Mouse (Mus musculus): ENCODE results near the gene Abca13.
"Not testable (repeated sequence)": the region's sequence is repeated elsewhere in the genome, so short reads cannot be mapped to it uniquely, and the experiment has no call there.

The Abca13 gene

GRCm38 (mm10) chr11:9191555-9192131 is at the start of gene Abca13:
TSS of gene Abca13 (plus strand) at chr11:9191942.
- DNase-seq (ENCODE audit: low read depth, low spot score), result no peak

DNA sequence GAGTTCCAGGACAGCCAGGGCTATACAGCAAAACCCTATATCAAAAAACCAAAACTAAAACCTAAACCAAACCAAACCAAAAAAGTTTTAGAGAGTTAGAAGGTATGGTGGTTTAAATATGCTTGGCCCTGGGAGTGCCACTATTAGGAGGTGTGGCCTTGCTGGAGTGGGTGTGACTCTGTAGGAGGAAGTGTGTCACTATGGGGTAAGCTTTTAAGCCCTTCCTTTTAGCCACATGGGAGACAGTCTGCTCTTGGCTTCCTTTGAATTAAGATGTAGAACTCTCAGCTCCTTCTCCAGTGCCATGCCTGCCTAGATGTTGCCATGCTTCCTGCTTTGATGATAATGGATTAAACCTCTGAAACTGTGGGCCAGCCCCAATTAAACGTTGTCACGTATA is 46.6 kb upstream of the Abca13 start:
- DNase-seq (ENCODE audit: low read depth, low spot score), result no peak

DNA sequence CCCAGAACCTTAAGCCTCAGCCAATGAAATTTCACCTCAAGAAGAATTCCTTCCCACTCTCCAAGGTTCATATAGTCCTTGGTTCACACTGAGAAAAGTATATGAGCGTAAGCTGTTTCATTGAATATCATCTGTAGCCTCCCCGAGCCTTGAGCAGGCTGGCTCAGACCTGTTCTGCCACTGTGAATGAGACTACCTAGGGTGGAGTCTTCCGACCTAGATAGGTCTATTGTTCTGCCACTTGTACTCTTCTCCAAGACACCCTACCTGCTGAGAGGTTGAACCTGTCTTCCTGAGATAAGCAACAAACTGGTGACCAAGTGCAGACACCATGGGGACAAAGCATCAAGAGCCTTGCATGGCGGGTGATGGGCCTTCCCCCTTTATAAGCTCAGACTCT is 45.6 kb upstream of the Abca13 start:
- DNase-seq (ENCODE audit: low read depth, low spot score), result no peak

GRCm38 (mm10) chr11:9146683-9147082 is 45.1 kb upstream of the Abca13 start:
- DNase-seq (ENCODE audit: low read depth, low spot score), result no peak

DNA sequence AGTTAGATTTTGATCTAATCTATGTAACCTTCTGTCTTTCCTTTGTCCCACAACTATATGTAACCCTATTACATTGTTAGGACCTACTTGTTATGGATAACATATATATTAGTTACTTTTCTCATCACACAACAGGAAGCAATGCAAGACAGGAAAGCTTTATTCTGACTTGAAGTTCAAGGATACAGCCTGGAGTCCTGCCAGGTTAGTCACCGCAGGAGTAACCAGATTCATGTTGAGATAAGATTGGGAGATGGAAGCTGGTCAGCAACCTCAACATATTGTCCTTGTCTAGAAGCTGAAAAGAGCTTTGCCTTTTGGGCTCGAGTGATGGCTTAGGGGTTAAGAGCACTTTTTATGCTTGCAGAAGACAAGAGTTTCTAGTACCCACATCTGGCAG is 43.5 kb upstream of the Abca13 start:
- no peak for DNase-seq (ENCODE audit: low read depth, low spot score)

GRCm38 (mm10) chr11:9150403-9150802 is 41.3 kb upstream of the Abca13 start:
- DNase-seq (ENCODE audit: low read depth, low spot score), result not testable (repeated sequence)

GRCm38 (mm10) chr11:9159953-9160352 is 31.8 kb upstream of the Abca13 start:
- no peak for DNase-seq (ENCODE audit: low read depth, low spot score)

- no peak for DNase-seq (ENCODE audit: low read depth, low spot score)
These were observed 24.4 kb upstream of the Abca13 start for GRCm38 (mm10) chr11:9167331-9167730.

- DNase-seq (ENCODE audit: low read depth, low spot score), result no peak
These were observed 10.3 kb upstream of the Abca13 start for GRCm38 (mm10) chr11:9181477-9181876.

DNA sequence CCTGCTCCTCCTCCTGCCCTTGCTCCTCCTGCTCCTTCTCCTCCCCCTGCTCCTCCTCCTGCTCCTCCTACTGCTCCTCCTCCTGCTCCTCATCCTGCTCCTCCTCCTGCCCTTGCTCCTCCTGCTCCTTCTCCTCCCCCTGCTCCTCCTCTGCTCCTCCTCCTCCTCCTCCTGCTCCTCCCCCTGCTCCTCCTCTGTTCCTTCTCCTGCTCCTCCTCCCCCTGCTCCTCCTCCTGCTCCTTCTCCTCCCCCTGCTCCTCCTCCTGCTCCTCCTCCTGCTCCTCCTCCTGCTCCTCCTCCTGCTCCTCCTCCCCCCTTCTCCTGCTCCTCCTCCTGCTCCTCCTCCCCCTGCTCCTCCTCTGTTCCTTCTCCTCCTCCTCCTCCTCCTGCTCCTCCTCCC is 2.3 kb upstream of the Abca13 start:
- not testable (repeated sequence) for DNase-seq (ENCODE audit: low read depth, low spot score)

- no peak for DNase-seq (ENCODE audit: low read depth, low spot score)
These were observed 779 bp upstream of the Abca13 start for GRCm38 (mm10) chr11:9190772-9191554.

DNA sequence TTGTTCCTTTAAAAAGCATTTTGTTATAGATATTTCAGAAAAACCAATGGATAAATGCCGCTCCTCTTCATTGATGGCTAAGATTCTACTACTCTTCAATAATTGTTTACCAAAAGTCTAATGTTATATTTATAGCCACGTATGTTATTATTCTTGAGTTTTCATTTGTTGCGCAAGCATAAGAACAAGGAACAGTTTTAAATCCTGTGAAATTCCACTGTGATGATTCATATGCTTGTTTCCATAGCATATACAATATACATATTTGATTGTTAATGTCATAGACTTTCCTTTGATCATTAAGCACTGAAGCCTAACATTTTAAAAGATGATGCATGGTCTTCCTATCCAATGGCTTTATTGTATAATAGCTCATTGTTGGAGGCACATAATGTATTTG is 3.1 kb downstream of the Abca13 start:
- no peak for DNase-seq (ENCODE audit: low read depth, low spot score)

GRCm38 (mm10) chr11:9199868-9200267 is 8.1 kb downstream of the Abca13 start:
- DNase-seq (ENCODE audit: low read depth, low spot score), result no peak

- DNase-seq (ENCODE audit: low read depth, low spot score), result no peak
These were observed 19.0 kb downstream of the Abca13 start for GRCm38 (mm10) chr11:9210707-9211106.

- no peak for DNase-seq (ENCODE audit: low read depth, low spot score)
These were observed 21.8 kb downstream of the Abca13 start for GRCm38 (mm10) chr11:9213580-9213979.

DNA sequence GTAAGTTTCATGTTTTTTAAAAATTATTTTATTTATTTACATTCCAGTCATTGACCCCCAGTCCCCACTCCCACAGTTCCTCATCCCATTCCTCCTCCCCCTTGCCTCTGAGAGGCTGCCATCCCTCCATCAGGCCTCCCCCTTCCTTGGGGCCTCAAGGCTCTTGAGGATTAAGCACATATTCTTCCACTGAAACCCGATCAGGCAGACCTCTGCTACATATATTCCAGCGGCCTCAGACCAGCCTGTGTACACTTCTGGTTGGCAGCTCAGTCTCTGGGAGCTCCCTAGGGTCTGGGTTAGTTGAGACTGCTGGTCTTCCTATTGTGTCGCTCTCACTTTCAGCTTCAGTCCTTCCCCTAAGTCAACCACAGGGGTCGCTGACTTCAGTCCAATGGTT is 24.5 kb downstream of the Abca13 start:
- DNase-seq (ENCODE audit: low read depth, low spot score), result no peak

DNA sequence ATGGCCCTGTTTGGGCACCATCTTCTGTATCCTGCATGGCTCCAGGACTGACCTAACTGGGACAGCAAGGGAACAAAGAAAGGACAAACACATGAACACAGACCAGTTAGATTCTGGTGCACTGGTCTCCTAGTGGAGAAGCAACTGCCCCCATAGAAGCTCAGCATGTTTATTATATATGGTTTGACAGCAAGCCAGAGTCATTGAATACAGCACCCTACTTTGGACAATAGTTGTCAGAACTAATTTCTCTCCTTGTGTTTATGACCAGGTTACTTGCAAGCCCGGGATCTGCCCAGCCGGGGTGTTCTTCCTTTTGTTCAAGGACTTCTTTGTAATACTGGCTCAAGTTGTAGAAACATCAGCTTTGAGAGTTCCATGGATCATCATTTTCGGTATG is 28.8 kb downstream of the Abca13 start:
- DNase-seq (ENCODE audit: low read depth, low spot score), result no peak

GRCm38 (mm10) chr11:9221646-9222045 is 29.9 kb downstream of the Abca13 start:
- DNase-seq (ENCODE audit: low read depth, low spot score), result no peak

DNA sequence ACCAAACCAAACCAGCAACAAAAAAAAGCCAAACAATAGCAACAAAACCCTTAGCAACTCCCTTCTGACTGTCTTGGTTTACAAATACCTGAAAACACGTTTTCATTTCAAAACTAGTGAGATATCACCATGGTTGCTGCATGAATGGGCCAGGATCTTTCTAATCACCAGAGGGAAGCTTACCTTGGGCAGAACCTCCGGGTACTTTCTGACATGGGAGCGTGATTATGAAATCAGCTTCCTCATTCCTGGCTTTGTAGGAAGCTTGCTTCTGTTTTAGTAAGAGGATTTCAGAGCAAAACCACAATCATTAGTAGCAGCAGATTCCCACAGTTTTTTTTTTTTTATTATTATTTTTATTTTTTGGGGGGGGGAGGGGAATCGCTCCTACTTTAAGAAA is 34.7 kb downstream of the Abca13 start:
- no peak for DNase-seq (ENCODE audit: low read depth, low spot score)

- not testable (repeated sequence) for DNase-seq (ENCODE audit: low read depth, low spot score)
These were observed 57.9 kb downstream of the Abca13 start for GRCm38 (mm10) chr11:9249627-9250026.

GRCm38 (mm10) chr11:9263072-9263471 is 71.3 kb downstream of the Abca13 start:
- DNase-seq (ENCODE audit: low read depth, low spot score), result not testable (repeated sequence)

- no peak for DNase-seq (ENCODE audit: low read depth, low spot score)
These were observed 77.3 kb downstream of the Abca13 start for GRCm38 (mm10) chr11:9269090-9269489.

- no peak for DNase-seq (ENCODE audit: low read depth, low spot score)
These were observed 93.5 kb downstream of the Abca13 start for GRCm38 (mm10) chr11:9285204-9285603.
